Mouse (Mus musculus) heart, embryonic 14.5 days (tissue): ENCODE data around the gene Stard13. TPM values are rescaled to one million over a fixed set of nuclear protein-coding genes. Genes with fewer than 3 reads are reported as not detected.

ENCODE experiments used
- ATAC-seq: fragments of 200-750 bp; cut with Nextera tagmentation; 2 replicates; pipeline ENCODE4 v1.8.0; 2017; ENCODE audit warnings: low read depth, moderate TSS enrichment; ENCODE audit not compliant: insufficient number of reproducible peaks, insufficient read depth, low FRiP score
- H3K27ac ChIP-seq, 2 experiments: fragments of 200-500 bp in 1 of 2; fragments of 300-500 bp in 1 of 2; sonication (generic) in 1 of 2; replicated peaks in 1 of 2; 2 replicates each; pipeline ENCODE4 v1.5.1; 2012 to 2014; ENCODE audit warnings: low read depth in 2 of 2, low read length in 2 of 2, control low read depth in 1 of 2, mild to moderate bottlenecking in 1 of 2, mixed read lengths in 1 of 2; ENCODE audit not compliant: control insufficient read depth in 1 of 2, insufficient read depth in 1 of 2
- H3K27me3 ChIP-seq: fragments of 300-500 bp; sonication (generic); 2 replicates; pipeline ENCODE4 v1.6.1; 2014; ENCODE audit warnings: mild to moderate bottlenecking, low read length, control low read depth; ENCODE audit not compliant: control insufficient read depth, insufficient read depth
- H3K36me3 ChIP-seq: fragments of 300-500 bp; sonication (generic); 2 replicates; pipeline ENCODE4 v1.6.1; 2014; ENCODE audit warnings: mild to moderate bottlenecking, control low read depth, low read length, mixed read lengths; ENCODE audit not compliant: control insufficient read depth, insufficient read depth
- H3K4me1 ChIP-seq, 2 experiments: fragments of 200-500 bp in 1 of 2; fragments of 300-500 bp in 1 of 2; sonication (generic) in 1 of 2; 2 replicates each; pipeline ENCODE4 v1.6.1; 2012 to 2014; ENCODE audit warnings: low read length in 2 of 2, control low read depth in 1 of 2, mixed read lengths in 1 of 2; ENCODE audit not compliant: control insufficient read depth in 2 of 2, insufficient read depth in 2 of 2
- H3K4me2 ChIP-seq: fragments of 300-500 bp; sonication (generic); 2 replicates; pipeline ENCODE4 v1.6.1; 2014; ENCODE audit warnings: mild to moderate bottlenecking, low read length
- H3K4me3 ChIP-seq, 2 experiments: fragments of 200-500 bp in 1 of 2; fragments of 300-500 bp in 1 of 2; sonication (generic) in 1 of 2; 2 replicates each; pipeline ENCODE4 v1.5.1; 2012 to 2014; ENCODE audit warnings: low read length in 2 of 2, mild to moderate bottlenecking in 2 of 2, control low read depth in 1 of 2, low read depth in 1 of 2, moderate library complexity in 1 of 2; ENCODE audit not compliant: control insufficient read depth in 1 of 2, insufficient read depth in 1 of 2
- H3K9ac ChIP-seq: fragments of 300-500 bp; sonication (generic); 2 replicates; pipeline ENCODE4 v1.6.1; 2014; ENCODE audit warnings: mild to moderate bottlenecking, low read length
- H3K9me3 ChIP-seq: fragments of 300-500 bp; sonication (generic); 2 replicates; pipeline ENCODE4 v1.6.1; 2016; ENCODE audit warnings: low read length, control low read depth; ENCODE audit not compliant: control insufficient read depth
- WGBS: fragments of 180-500 bp; shearing (Covaris S2); extraction: QIAGEN DNeasy Blood & Tissue Kit; methylation state at CpG from one replicate; pipeline ENCODE4 v1.1.7; 2014; 5-methylcytosine and 5-hydroxymethylcytosine counted together
- polyA plus RNA-seq: library from polyadenylated mRNA; unstranded; fragments of >200 nt; fragmentation: Nextera tagmentation; extraction: Ambion mirVana; gene quantifications from 2 replicates; pipeline ENCODE4 v1.2.1, GENCODE M21; 2014

Stard13 gene
- polyA plus RNA-seq, 1 experiment from 2014 or later, result 3.4 TPM

- 73% methylated on average over 4 of the region's 4 CpGs for WGBS
Measured at GRCm38 (mm10) chr5:151026069-151026468, 207.6 kb downstream of the Stard13 start.

GRCm38 (mm10) chr5:151024483-151024882 is 209.2 kb downstream of the Stard13 start:
- H3K4me2 ChIP-seq, result no peak overlapping the region
- H3K9ac ChIP-seq, result no peak overlapping the region
- H3K27ac ChIP-seq, result no peak overlapping the region
- no peak overlapping the region for H3K4me3 ChIP-seq
- ATAC-seq, result no peak
- no peaks in the 10 kb centered on the region for H3K9me3 ChIP-seq
- no peaks in the 10 kb centered on the region for H3K36me3 ChIP-seq
- 67% methylated on average over 2 of the region's 2 CpGs for WGBS
- peaks cover 5 to 8% of the 10 kb centered on the region in 2 experiments for H3K4me1 ChIP-seq
- no peaks in the 10 kb centered on the region for H3K27me3 ChIP-seq

More at GRCm38 (mm10) chr5:151026069-151026468, 207.6 kb downstream of the Stard13 start:
- Histone ChIP-seq H3K9ac (no peak overlapping the region), H3K4me3 (no peak overlapping the region), H3K9me3 (no peaks in the 10 kb centered on the region), H3K4me2 (no peak overlapping the region), H3K36me3 (no peaks in the 10 kb centered on the region), H3K27ac (no peak overlapping the region), H3K27me3 (no peaks in the 10 kb centered on the region), H3K4me1 (peaks cover 5% of the 10 kb centered on the region in 2 experiments; a peak in 3 of 4 replicates)
- no peak for ATAC-seq

DNA sequence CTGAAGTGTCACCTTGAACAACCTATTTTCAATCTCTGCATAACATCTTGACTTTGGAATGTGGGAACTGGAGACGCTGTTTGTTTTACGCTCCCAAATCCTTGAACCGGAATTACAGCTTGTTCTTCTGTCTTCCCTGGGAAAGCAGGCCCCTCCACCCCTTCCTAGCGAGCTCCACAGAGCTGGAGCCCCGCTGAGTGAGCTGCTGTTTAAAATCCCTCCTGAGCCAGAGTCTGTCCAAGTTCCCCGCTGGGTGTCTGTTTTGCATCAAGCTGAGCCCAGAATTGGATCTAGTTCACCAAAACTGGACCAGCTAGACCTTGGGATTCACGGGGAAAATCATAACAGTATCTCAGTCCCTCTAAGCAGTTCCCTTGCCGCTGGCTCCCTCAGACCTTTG is 210.2 kb downstream of the Stard13 start:
- Histone ChIP-seq H3K4me2 (peak overlapping the region; percentile 24), H3K4me1 (peaks cover 5 to 8% of the 10 kb centered on the region in 2 experiments), H3K27ac (peak overlapping the region in 1 of 2 experiments; percentile 16; a peak in 1 of 4 replicates), H3K9ac (peak overlapping the region; percentile 12; the same call in 1 of the 2 replicates), H3K36me3 (no peaks in the 10 kb centered on the region), H3K9me3 (no peaks in the 10 kb centered on the region), H3K27me3 (no peaks in the 10 kb centered on the region), H3K4me3 (no peak overlapping the region)
- WGBS, result 8% methylated on average over 8 of the region's 8 CpGs
- ATAC-seq, result 0 out of 2 replicates have a peak, but pooled peaks have one; percentile 10

GRCm38 (mm10) chr5:151022939-151023338 is 210.7 kb downstream of the Stard13 start:
- no peak overlapping the region for H3K27ac ChIP-seq
- H3K4me1 ChIP-seq, result peaks cover 5 to 8% of the 10 kb centered on the region in 2 experiments
- H3K9me3 ChIP-seq, result no peaks in the 10 kb centered on the region
- H3K9ac ChIP-seq, result no peak overlapping the region
- H3K36me3 ChIP-seq, result no peaks in the 10 kb centered on the region
- H3K4me2 ChIP-seq, result peak overlapping the region; percentile 24; the same call in 1 of the 2 replicates
- no peak overlapping the region for H3K4me3 ChIP-seq
- no peaks in the 10 kb centered on the region for H3K27me3 ChIP-seq
- WGBS, result 13% methylated on average over 1 of the region's 1 CpGs
- ATAC-seq, result no peak

GRCm38 (mm10) chr5:151022026-151022425 is 211.6 kb downstream of the Stard13 start:
- WGBS, result 64% methylated on average over 7 of the region's 7 CpGs
- Histone ChIP-seq H3K9ac (no peak overlapping the region), H3K4me1 (peaks cover 5 to 8% of the 10 kb centered on the region in 2 experiments), H3K9me3 (no peaks in the 10 kb centered on the region), H3K27ac (no peak overlapping the region), H3K27me3 (no peaks in the 10 kb centered on the region), H3K4me3 (no peak overlapping the region), H3K4me2 (no peak overlapping the region), H3K36me3 (no peaks in the 10 kb centered on the region)
- ATAC-seq, result no peak

- no peak overlapping the region for H3K9ac ChIP-seq
- H3K4me2 ChIP-seq, result no peak overlapping the region
- ATAC-seq, result no peak
- H3K4me3 ChIP-seq, result no peak overlapping the region
- 60% methylated on average over 14 of the region's 14 CpGs for WGBS
- no peaks in the 10 kb centered on the region for H3K27me3 ChIP-seq
- no peaks in the 10 kb centered on the region for H3K36me3 ChIP-seq
- peaks cover 5 to 8% of the 10 kb centered on the region in 2 experiments for H3K4me1 ChIP-seq
- no peaks in the 10 kb centered on the region for H3K9me3 ChIP-seq
- H3K27ac ChIP-seq, result no peak overlapping the region
Measured at GRCm38 (mm10) chr5:151020831-151021230, 212.8 kb downstream of the Stard13 start.

DNA sequence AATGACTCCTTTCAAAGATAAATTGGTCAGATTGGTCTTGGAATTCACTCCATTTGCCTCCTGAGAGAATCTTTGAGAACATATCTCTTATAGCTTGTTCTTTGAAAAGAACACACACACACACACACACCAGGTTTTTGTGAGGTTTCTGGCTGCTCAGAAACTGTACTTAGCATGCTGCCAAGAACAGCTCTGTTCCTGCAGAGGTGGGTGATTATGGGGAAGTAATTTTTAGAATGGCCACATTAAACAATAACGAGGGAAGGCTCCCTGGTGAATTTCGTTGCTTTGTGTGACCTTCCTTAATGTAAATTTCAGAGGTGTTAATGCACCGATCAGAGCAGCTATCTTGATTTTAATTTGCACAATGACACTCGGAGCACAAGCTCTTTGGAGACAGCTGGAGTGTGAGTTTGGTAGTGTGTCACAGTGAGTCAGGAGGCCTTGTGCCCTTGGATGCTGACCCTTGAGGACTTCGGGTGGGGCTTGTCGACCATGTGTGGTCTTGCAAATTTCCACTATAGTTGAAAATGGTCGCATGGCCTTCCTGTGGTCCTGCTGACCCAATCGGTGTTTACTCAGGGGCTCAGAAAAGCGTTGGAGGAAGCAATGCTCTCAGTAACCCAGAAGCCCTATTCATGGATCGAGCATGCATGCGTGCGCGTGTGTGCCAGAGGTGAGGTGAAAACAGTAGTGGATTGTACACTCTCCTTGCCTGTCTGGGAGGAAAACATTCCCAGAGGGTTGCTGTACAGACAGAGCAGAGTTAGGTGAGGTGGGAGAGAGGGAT is 213.4 kb downstream of the Stard13 start:
- peaks cover 5 to 8% of the 10 kb centered on the region in 2 experiments for H3K4me1 ChIP-seq
- H3K36me3 ChIP-seq, result no peaks in the 10 kb centered on the region
- H3K4me3 ChIP-seq, result no peak overlapping the region
- WGBS, result 69% methylated on average over 13 of the region's 13 CpGs
- no peaks in the 10 kb centered on the region for H3K27me3 ChIP-seq
- H3K9ac ChIP-seq, result no peak overlapping the region
- H3K9me3 ChIP-seq, result no peaks in the 10 kb centered on the region
- H3K27ac ChIP-seq, result no peak overlapping the region
- no peak overlapping the region for H3K4me2 ChIP-seq
- ATAC-seq, result no peak
